Mouse (Mus musculus) bone marrow, adult 2 months (tissue): Measurements from ENCODE around the gene Zscan10.

Source experiments
- CTCF ChIP-seq: fragments of 200-500 bp; IDR thresholded peaks from 2 replicates; pipeline ENCODE4 v1.5.1; 2011; ENCODE audit warnings: low read length, control low read depth; ENCODE audit not compliant: control insufficient read depth, insufficient read depth
- POLR2A ChIP-seq: fragments of 200-500 bp; IDR thresholded peaks from 2 replicates; pipeline ENCODE4 v1.6.1; 2011; ENCODE audit warnings: low read depth, mild to moderate bottlenecking, control low read depth, low read length, borderline replicate concordance; ENCODE audit not compliant: control insufficient read depth

GRCm38 (mm10) chr17:23584786-23585185 lies 15.9 kb upstream of the Zscan10 start:
- TF ChIP-seq CTCF: no peak
- no peak for TF ChIP-seq POLR2A
